Mouse (Mus musculus) CH12.LX (cell line): Measurements from ENCODE around the gene Slc35a5. TPM values are rescaled to one million over a fixed set of nuclear protein-coding genes. Genes with fewer than 3 reads are reported as not detected.

Experiments
- DNase-seq: peaks from one replicate; pipeline ENCODE4 v3.0.0-alpha.2; 2013; ENCODE audit errors: extremely low read depth
- H3K27ac ChIP-seq: 2 replicates; pipeline ENCODE4 v1.5.1; 2012; ENCODE audit warnings: low read depth, mild to moderate bottlenecking, control low read depth, moderate library complexity; ENCODE audit not compliant: insufficient read depth
- H3K27me3 ChIP-seq: replicated peaks from 2 replicates; pipeline ENCODE3; 2012; ENCODE audit warnings: inconsistent platforms
- H3K36me3 ChIP-seq, 2 experiments: replicated peaks in 1 of 2; 2 replicates each; pipeline versions ENCODE3 to v1.6.1; 2012; ENCODE audit warnings: inconsistent platforms in 1 of 2, low read length in 1 of 2, mild to moderate bottlenecking in 1 of 2, mixed read lengths in 1 of 2, moderate library complexity in 1 of 2; ENCODE audit not compliant: control insufficient read depth in 1 of 2, insufficient read depth in 1 of 2
- H3K4me1 ChIP-seq, 2 experiments: 2 replicates each; pipeline ENCODE4 v1.6.1; 2012; ENCODE audit warnings: inconsistent platforms in 1 of 2, moderate library complexity in 1 of 2; ENCODE audit not compliant: insufficient read depth in 2 of 2, control insufficient read depth in 1 of 2
- H3K4me2 ChIP-seq: 2 replicates; pipeline ENCODE4 v1.6.1; 2012; ENCODE audit warnings: low read depth, mild to moderate bottlenecking, control low read depth; ENCODE audit not compliant: poor library complexity, insufficient read depth, severe bottlenecking
- H3K4me3 ChIP-seq, 3 experiments: fragments of 150-350 bp in 1 of 3; sonication (generic) in 1 of 3; replicated peaks in 1 of 3; 2 replicates each; pipeline versions ENCODE3 to v1.5.1; 2011 to 2012; ENCODE audit warnings: low read depth in 2 of 3, low read length in 2 of 3, mild to moderate bottlenecking in 2 of 3, moderate library complexity in 2 of 3, control low read depth in 1 of 3, improper control_type of control experiment in 1 of 3, inconsistent platforms in 1 of 3, mixed read lengths in 1 of 3; ENCODE audit not compliant: poor library complexity in 1 of 3
- H3K79me2 ChIP-seq: replicated peaks from 2 replicates; pipeline ENCODE4 v1.6.1; 2012; ENCODE audit warnings: mild to moderate bottlenecking, moderate library complexity; ENCODE audit not compliant: control insufficient read depth, poor library complexity, insufficient read depth, severe bottlenecking; ENCODE audit errors: extremely low read depth
- H3K9ac ChIP-seq: 2 replicates; pipeline ENCODE4 v1.6.1; 2012; ENCODE audit warnings: low read depth, mild to moderate bottlenecking, control low read depth, moderate library complexity; ENCODE audit not compliant: insufficient read depth
- H3K9me3 ChIP-seq: replicated peaks from 2 replicates; pipeline ENCODE3; 2012; ENCODE audit warnings: low read length, inconsistent platforms, mixed read lengths
- BHLHE40 ChIP-seq: IDR thresholded peaks from 2 replicates; pipeline ENCODE4 v1.6.1; 2011; ENCODE audit warnings: mild to moderate bottlenecking, low read depth, low read length, improper control_type of control experiment
- CHD1 ChIP-seq: IDR thresholded peaks from 2 replicates; pipeline ENCODE4 v1.6.1; 2012; ENCODE audit warnings: low read depth, low read length, improper control_type of control experiment, inconsistent platforms
- CHD2 ChIP-seq: IDR thresholded peaks from 2 replicates; pipeline ENCODE4 v1.6.1; 2011; ENCODE audit warnings: low read length, improper control_type of control experiment
- CTCF ChIP-seq, 2 experiments: IDR thresholded peaks in 1 of 2; conservative IDR thresholded peaks in 1 of 2; 2 replicates each; pipeline ENCODE4 v1.5.1; 2011 to 2012; ENCODE audit warnings: low read depth in 2 of 2, low read length in 2 of 2, improper control_type of control experiment in 1 of 2, inconsistent platforms in 1 of 2, mild to moderate bottlenecking in 1 of 2, moderate library complexity in 1 of 2
- E2F4 ChIP-seq: IDR thresholded peaks from 2 replicates; pipeline ENCODE4 v1.6.1; 2011; ENCODE audit warnings: low read depth, low read length, improper control_type of control experiment; ENCODE audit not compliant: insufficient replicate concordance
- ELF1 ChIP-seq: IDR thresholded peaks from 2 replicates; pipeline ENCODE4 v1.6.1; 2014; ENCODE audit warnings: low read depth, mild to moderate bottlenecking, inconsistent platforms, low read length, improper control_type of control experiment
- EP300 ChIP-seq: IDR thresholded peaks from 2 replicates; pipeline ENCODE4 v1.6.1; 2011; ENCODE audit warnings: low read length, improper control_type of control experiment
- ETS1 ChIP-seq: conservative IDR thresholded peaks from 2 replicates; pipeline ENCODE4 v1.6.1; 2012; ENCODE audit warnings: low read depth, mild to moderate bottlenecking, inconsistent platforms, low read length, improper control_type of control experiment, moderate library complexity
- GABPA ChIP-seq: IDR thresholded peaks from 2 replicates; pipeline ENCODE4 v1.6.1; 2012; ENCODE audit warnings: low read depth, low read length, improper control_type of control experiment, inconsistent platforms; ENCODE audit not compliant: insufficient replicate concordance
- HCFC1 ChIP-seq: IDR thresholded peaks from 2 replicates; pipeline ENCODE4 v1.6.1; 2012; ENCODE audit warnings: low read depth, mild to moderate bottlenecking, inconsistent platforms, low read length, improper control_type of control experiment
- IRF4 ChIP-seq: IDR thresholded peaks from 2 replicates; pipeline ENCODE4 v1.6.1; 2014; ENCODE audit warnings: low read depth, mild to moderate bottlenecking, inconsistent platforms, low read length, improper control_type of control experiment
- JUN ChIP-seq: IDR thresholded peaks from 2 replicates; pipeline ENCODE4 v1.6.1; 2011; ENCODE audit warnings: low read depth, mild to moderate bottlenecking, low read length, improper control_type of control experiment, moderate library complexity; ENCODE audit not compliant: insufficient read depth
- JUND ChIP-seq: conservative IDR thresholded peaks from 2 replicates; pipeline ENCODE4 v1.6.1; 2011; ENCODE audit warnings: low read depth, low read length, improper control_type of control experiment
- KAT2A ChIP-seq: IDR thresholded peaks from 2 replicates; pipeline ENCODE4 v1.6.1; 2012; ENCODE audit warnings: low read length, improper control_type of control experiment, inconsistent platforms; ENCODE audit not compliant: insufficient replicate concordance
- MAFK ChIP-seq: IDR thresholded peaks from 2 replicates; pipeline ENCODE4 v1.6.1; 2011; ENCODE audit warnings: low read length, improper control_type of control experiment; ENCODE audit not compliant: insufficient replicate concordance
- MAX ChIP-seq: IDR thresholded peaks from 2 replicates; pipeline ENCODE4 v1.6.1; 2011; ENCODE audit warnings: low read length, improper control_type of control experiment
- MAZ ChIP-seq: IDR thresholded peaks from 2 replicates; pipeline ENCODE4 v1.6.1; 2012; ENCODE audit warnings: low read depth, mild to moderate bottlenecking, inconsistent platforms, low read length, improper control_type of control experiment, moderate library complexity
- MEF2A ChIP-seq: IDR thresholded peaks from 2 replicates; pipeline ENCODE4 v1.6.1; 2014; ENCODE audit warnings: low read depth, mild to moderate bottlenecking, inconsistent platforms, low read length, improper control_type of control experiment, borderline replicate concordance
- MXI1 ChIP-seq: IDR thresholded peaks from 2 replicates; pipeline ENCODE4 v1.6.1; 2011; ENCODE audit warnings: mild to moderate bottlenecking, low read depth, low read length, improper control_type of control experiment
- MYC ChIP-seq: IDR thresholded peaks from 2 replicates; pipeline ENCODE4 v1.6.1; 2011; ENCODE audit warnings: low read depth, mild to moderate bottlenecking, improper control_type of control experiment, low read length
- NELFE ChIP-seq: IDR thresholded peaks from 2 replicates; pipeline ENCODE4 v1.6.1; 2011; ENCODE audit warnings: low read depth, low read length, improper control_type of control experiment
- NRF1 ChIP-seq: IDR thresholded peaks from 2 replicates; pipeline ENCODE4 v1.6.1; 2014; ENCODE audit warnings: low read depth, mild to moderate bottlenecking, inconsistent platforms, low read length, improper control_type of control experiment, moderate library complexity
- PAX5 ChIP-seq: IDR thresholded peaks from 2 replicates; pipeline ENCODE4 v1.6.1; 2012; ENCODE audit warnings: low read length, inconsistent platforms, mixed read lengths
- POLR2A ChIP-seq: IDR thresholded peaks from 2 replicates; pipeline ENCODE4 v1.6.1; 2011; ENCODE audit warnings: low read depth, mild to moderate bottlenecking, improper control_type of control experiment, low read length
- POLR2AphosphoS2 ChIP-seq: IDR thresholded peaks from 2 replicates; pipeline ENCODE4 v1.6.1; 2011; ENCODE audit warnings: low read depth, low read length, improper control_type of control experiment
- RAD21 ChIP-seq: IDR thresholded peaks from 2 replicates; pipeline ENCODE4 v1.6.1; 2011; ENCODE audit warnings: low read depth, mild to moderate bottlenecking, low read length, improper control_type of control experiment, moderate library complexity
- RCOR1 ChIP-seq: conservative IDR thresholded peaks from 2 replicates; pipeline ENCODE4 v1.6.1; 2012; ENCODE audit warnings: low read depth, mild to moderate bottlenecking, inconsistent platforms, low read length, improper control_type of control experiment
- SIN3A ChIP-seq: IDR thresholded peaks from 2 replicates; pipeline ENCODE4 v1.6.1; 2012; ENCODE audit warnings: low read length, improper control_type of control experiment, inconsistent platforms
- SMC3 ChIP-seq: IDR thresholded peaks from 2 replicates; pipeline ENCODE4 v1.6.1; 2011; ENCODE audit warnings: low read depth, low read length, improper control_type of control experiment
- TBP ChIP-seq: conservative IDR thresholded peaks from 2 replicates; pipeline ENCODE4 v1.6.1; 2011; ENCODE audit warnings: low read depth, low read length, improper control_type of control experiment
- TCF12 ChIP-seq: IDR thresholded peaks from 2 replicates; pipeline ENCODE4 v1.6.1; 2014; ENCODE audit warnings: low read depth, mild to moderate bottlenecking, inconsistent platforms, low read length, improper control_type of control experiment
- UBTF ChIP-seq: IDR thresholded peaks from 2 replicates; pipeline ENCODE4 v1.6.1; 2012; ENCODE audit warnings: low read depth, mild to moderate bottlenecking, inconsistent platforms, low read length, improper control_type of control experiment, moderate library complexity
- USF1 ChIP-seq: IDR thresholded peaks from 2 replicates; pipeline ENCODE4 v1.6.1; 2014; ENCODE audit warnings: low read depth, mild to moderate bottlenecking, inconsistent platforms, low read length, improper control_type of control experiment
- USF2 ChIP-seq: conservative IDR thresholded peaks from 2 replicates; pipeline ENCODE4 v1.6.1; 2011; ENCODE audit warnings: low read depth, low read length, improper control_type of control experiment
- ZC3H11A ChIP-seq: IDR thresholded peaks from 2 replicates; pipeline ENCODE4 v1.6.1; 2012; ENCODE audit warnings: low read depth, mild to moderate bottlenecking, inconsistent platforms, low read length, improper control_type of control experiment
- ZKSCAN1 ChIP-seq: IDR thresholded peaks from 2 replicates; pipeline ENCODE4 v1.6.1; 2012; ENCODE audit warnings: low read depth, inconsistent platforms, low read length, improper control_type of control experiment, borderline replicate concordance
- ZMIZ1 ChIP-seq: IDR thresholded peaks from 2 replicates; pipeline ENCODE4 v1.6.1; 2012; ENCODE audit warnings: low read depth, mild to moderate bottlenecking, inconsistent platforms, low read length, improper control_type of control experiment
- ZNF384 ChIP-seq: IDR thresholded peaks from 2 replicates; pipeline ENCODE4 v1.6.1; 2012; ENCODE audit warnings: low read depth, low read length, improper control_type of control experiment, inconsistent platforms
- dilution Hi-C: fragments of 300-500 bp; cut with MboI; formaldehyde crosslinking; loops from 2 replicates; pipeline ENCODE4 v1.14.3; 2020; ENCODE audit warnings: low sequenced_read_pairs; ENCODE audit not compliant: extremely low pct_unique_long_range_greater_than_20kb, extremely low pct_ligation_motif_present
- in situ Hi-C: fragments of 300-500 bp; cut with MboI; formaldehyde crosslinking; loops from 3 replicates; pipeline ENCODE4 v1.14.3; 2019; ENCODE audit warnings: low sequenced_read_pairs, low pct_ligation_motif_present, low pct_unique_long_range_greater_than_20kb, mixed read lengths
- polyA plus RNA-seq: library from polyadenylated mRNA; unstranded; fragments of >175 nt; gene quantifications from 2 replicates; pipeline ENCODE4 v1.2.1, GENCODE M21; 2012; ENCODE audit warnings: low read depth; ENCODE audit not compliant: insufficient read length
- total RNA-seq, 2 experiments: library from RNA; depleted of rRNA; stranded (reverse); fragments of 300-350 nt in 1 of 2; fragments of >200 nt in 1 of 2; gene quantifications; 2 replicates each; pipeline ENCODE4 v1.2.3; 2012 to 2014

Gene Slc35a5
- total RNA-seq (2012; rRNA removed): 6.1 and 7.4 TPM in 2 replicates
- 5.7 and 6.1 TPM in 2 replicates for total RNA-seq (2014; rRNA removed)
- 11.8 and 14.8 TPM in 2 replicates for polyA plus RNA-seq

DNA sequence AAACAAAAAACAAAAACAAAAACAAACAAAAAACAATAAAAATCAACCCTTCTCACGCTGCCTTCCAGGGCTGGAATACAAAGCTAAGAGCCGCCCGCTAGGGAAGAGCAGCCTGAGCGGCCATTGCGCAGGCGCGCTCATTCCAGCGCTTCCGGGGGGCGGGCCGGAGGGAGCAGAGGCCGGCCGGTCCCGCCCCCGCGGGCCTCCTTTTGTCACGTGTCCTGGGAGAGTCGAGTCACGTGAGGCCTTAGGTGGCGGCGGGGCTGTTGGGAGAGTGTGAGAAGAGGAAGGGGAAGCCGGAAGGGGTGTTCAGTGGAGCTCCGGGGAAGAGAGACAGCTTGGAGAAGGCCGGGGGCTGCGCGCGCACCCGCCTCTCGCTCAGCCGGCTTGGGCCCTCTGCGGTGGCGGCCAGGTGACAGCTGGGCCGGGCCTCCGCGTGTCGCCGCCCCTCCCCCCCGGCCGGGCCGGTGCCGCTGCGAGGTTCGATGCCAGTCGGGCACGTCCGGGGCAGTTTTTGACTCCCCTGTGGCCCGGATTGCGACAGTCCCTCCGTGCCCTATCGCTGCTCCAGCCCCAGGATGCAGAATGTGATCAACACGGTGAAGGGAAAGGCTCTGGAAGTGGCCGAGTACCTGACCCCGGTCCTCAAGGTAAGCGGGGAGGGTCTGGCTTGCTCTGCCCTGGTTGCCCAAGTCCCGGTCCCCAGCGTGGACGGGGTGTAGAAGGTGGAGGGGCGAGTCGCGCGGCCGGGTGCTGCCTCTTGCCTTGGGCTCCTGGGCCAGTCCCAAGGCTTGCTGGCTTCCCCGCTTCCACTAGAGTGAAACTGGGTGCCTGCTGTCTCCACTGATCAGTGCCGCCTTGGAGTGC, at the start of gene Slc35a5, which contains the start of gene Atg3:
Slc35a5 (minus strand) TSS at position 185 of the 867 bp plus-strand sequence.
Atg3 (plus strand) TSS at position 264 of the 867 bp plus-strand sequence.
- Histone ChIP-seq H3K4me2 (peak within 1 kb of the TSS; percentile 91), H3K27ac (peak within 1 kb of the TSS; percentile 70), H3K4me1 (peaks cover 4 to 31% of the 10 kb centered on the region in 2 experiments), H3K4me3 (peak within 1 kb of the TSS; percentile 90 to 97 (median 93)), H3K9me3 (no peaks in the 10 kb centered on the region), H3K27me3 (no peaks in the 10 kb centered on the region), H3K9ac (peak within 1 kb of the TSS; percentile 95), H3K36me3 (peaks cover 4 to 47% of the 10 kb centered on the region in 2 experiments), H3K79me2 (peaks cover 18% of the 10 kb centered on the region)
- in situ Hi-C loops (no loop called here), dilution Hi-C loops (no loop called here)
- DNase-seq: peak; percentile 100
- TF ChIP-seq ZC3H11A (no peak), PAX5 (no peak), CHD2 (peak; percentile 87), ZNF384 (no peak), GABPA (no peak; the same call in 1 of the 2 replicates), HCFC1 (peak; percentile 81), SIN3A (peak; percentile 89), JUN (no peak), KAT2A (0 out of 2 replicates have a peak, but pooled peaks have one; percentile 2), ETS1 (peak; percentile 85), ZKSCAN1 (no peak), MAX (peak; percentile 99), BHLHE40 (peak; percentile 100), CTCF (conservative IDR thresholded peaks at IDR 0.05 in 1 of 2, IDR thresholded peaks at IDR 0.05 in 1 of 2; ENCODE audit: low read depth in 2 of 2, low read length in 2 of 2) (no peak), USF1 (peak; percentile 99), MAZ (peak; percentile 91), POLR2AphosphoS2 (0 out of 2 replicates have a peak, but pooled peaks have one; percentile 48), MYC (no peak; the same call in 1 of the 2 replicates), NELFE (peak; percentile 88), RCOR1 (no peak), MAFK (no peak), TBP (no peak), E2F4 (no peak), MEF2A (peak; percentile 66), UBTF (no peak), ELF1 (peak; percentile 99), RAD21 (no peak), POLR2A (peak; percentile 90), CHD1 (no peak), IRF4 (peak; percentile 80), SMC3 (no peak), EP300 (no peak), TCF12 (peak; percentile 93), MXI1 (peak; percentile 81), NRF1 (peak; percentile 84), USF2 (peak; percentile 100), JUND (no peak), ZMIZ1 (peak; percentile 90)
